Mouse (Mus musculus): ENCODE results near the gene Gucy2c.

GRCm38 (mm10) chr6:136769143-136769542 lies 12.4 kb downstream of the Gucy2c start:
- TF ChIP-seq GATA1 (IDR thresholded peaks at IDR 0.05; ENCODE audit: borderline replicate concordance, low read length) (no peak), FLI1 (IDR thresholded peaks at IDR 0.05; ENCODE audit: low read length) (no peak)

Data from megakaryocyte, embryonic 14.5 days (primary cell).